Mouse (Mus musculus): Measurements from ENCODE around the gene Hyls1.
"Not testable (repeated sequence)": the region's sequence is repeated elsewhere in the genome, so short reads cannot be mapped to it uniquely, and the experiment has no call there.

The Hyls1 gene

GRCm38 (mm10) chr9:35569571-35570534 lies at the start of gene Hyls1, which contains the start of gene Pate2:
TSS of gene Hyls1 (minus strand) at chr9:35570398.
TSS of gene Pate2 (plus strand) at chr9:35570284.
- DNase-seq (ENCODE audit: inconsistent age in 2 of 2, low spot score in 1 of 2): peak; percentile 95 to 98

DNA sequence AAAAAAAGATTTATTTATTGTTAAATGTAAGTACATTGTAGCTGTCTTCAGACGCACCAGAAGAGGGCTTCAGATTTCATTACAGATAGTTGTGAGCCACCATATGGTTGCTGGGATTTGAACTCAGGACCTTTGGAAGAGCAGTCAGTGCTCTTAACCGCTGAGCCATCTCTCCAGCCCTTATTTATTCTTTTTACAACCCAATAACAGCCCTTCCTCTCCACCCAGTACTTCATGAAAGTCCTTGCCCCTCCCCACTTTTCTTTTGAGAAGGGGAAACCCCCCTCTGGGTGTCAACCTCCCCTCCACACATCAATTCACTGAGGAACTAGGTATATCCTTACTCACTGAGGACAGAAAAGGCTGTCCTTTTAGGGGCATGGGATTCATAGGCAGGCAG lies 46.6 kb upstream of the Hyls1 start:
- not testable (repeated sequence) for DNase-seq (ENCODE audit: inconsistent age in 2 of 2, low spot score in 1 of 2)

DNA sequence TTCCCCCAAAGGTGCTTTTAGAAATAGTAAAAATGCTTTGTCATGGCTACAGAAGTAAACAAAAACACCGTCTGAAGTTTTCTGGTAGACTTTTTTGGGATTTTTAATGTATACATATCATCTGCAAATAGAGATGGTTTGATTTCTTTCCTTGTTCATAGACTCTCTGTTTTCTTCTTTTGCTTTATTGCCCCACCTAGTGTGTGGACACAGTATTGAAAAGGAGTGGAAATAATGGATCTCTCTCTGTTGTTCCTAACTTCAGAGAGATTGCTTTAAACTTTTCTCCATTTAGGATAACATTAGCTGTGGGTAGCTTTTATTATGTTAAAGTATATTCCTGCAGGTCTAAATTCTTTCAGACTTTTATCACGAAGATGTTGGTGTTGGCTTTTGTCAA lies 43.8 kb upstream of the Hyls1 start:
- no peak for DNase-seq (ENCODE audit: inconsistent age in 2 of 2, low spot score in 1 of 2)

GRCm38 (mm10) chr9:35611841-35612240 lies 41.6 kb upstream of the Hyls1 start, which contains the start of gene Pate4:
TSS of gene Pate4 (minus strand) at chr9:35611941.
- DNase-seq (ENCODE audit: inconsistent age in 2 of 2, low spot score in 1 of 2): no peak

DNA sequence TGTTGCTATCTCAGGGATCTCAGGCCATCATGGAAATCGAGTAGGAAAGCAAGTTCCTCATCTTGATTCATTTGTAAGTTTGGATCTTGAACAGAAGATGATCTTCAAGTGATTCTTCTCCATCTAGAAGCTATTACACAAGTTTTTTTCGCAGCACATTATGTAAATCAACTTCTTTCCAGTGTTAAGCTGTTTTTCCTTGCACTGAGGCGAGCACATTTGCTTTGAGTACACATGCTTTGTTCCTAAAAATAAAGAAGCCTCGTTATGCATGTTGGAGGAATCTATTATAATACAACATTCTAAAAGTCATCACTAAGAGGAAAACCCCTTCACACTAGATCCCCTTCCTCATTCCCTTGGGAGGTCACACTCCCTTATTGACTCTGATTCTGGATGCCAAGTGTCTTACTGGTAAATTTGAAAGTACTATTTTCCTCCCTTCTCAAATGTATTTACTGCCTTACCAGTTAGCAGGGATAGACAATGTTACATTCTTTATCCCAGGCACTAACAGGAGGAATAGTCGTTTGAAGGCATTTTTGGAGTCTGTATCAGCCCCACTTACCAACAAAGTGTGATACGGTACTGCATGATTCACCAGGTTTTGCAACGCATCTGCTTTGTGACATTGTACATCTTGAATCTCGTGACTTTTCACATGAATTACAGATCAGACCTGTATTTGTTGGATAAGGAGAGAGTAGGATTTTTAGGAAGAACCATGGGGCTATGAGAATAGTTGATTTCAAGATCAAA lies 37.6 kb upstream of the Hyls1 start:
- no peak for DNase-seq (ENCODE audit: inconsistent age in 2 of 2, low spot score in 1 of 2)

DNA sequence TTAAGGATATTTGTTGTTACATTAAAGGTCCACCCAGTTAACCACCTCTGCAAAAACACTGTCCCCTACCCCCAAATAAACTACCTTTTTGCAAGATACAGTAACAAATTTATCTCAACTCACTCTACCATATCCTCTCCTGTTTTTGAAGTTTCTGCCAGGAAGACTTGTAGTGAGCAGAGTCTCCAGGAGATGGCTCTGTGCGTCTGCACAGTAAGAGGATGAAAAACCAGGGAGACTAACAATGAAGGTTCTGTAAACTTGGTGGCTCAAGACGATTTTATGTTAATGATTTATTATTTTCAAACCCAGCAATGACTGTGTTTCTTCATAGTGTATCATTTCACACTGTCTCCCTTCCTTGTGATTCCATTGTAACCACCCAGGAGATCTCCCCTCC lies 22.7 kb upstream of the Hyls1 start:
- DNase-seq (ENCODE audit: inconsistent age in 2 of 2, low spot score in 1 of 2): peak in 1 of 2 experiments; percentile 38

- DNase-seq (ENCODE audit: inconsistent age in 2 of 2, low spot score in 1 of 2): no peak
Measured at GRCm38 (mm10) chr9:35587674-35588073, 17.5 kb upstream of the Hyls1 start.

DNA sequence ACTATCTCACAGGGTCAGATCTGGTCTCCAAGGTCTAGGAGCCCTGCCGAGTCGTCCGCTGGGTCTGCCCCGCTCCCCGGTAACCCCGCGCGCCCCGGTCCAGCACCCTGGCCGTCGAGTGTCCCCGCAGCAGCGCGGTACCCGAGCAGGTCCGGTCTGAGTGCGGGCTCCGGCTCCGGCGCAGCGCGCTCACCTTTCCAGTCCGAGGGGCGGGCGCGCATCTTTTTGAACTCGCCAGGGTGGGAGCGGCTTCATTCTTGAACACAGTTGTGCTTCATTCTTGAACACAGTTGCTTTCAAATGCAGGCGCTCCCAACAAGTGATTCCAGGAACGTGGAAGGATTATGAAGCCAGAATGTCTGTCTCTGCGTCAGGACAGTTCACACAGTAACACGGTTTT lies 4.2 kb upstream of the Hyls1 start:
- DNase-seq (ENCODE audit: inconsistent age in 2 of 2, low spot score in 1 of 2): no peak

DNA sequence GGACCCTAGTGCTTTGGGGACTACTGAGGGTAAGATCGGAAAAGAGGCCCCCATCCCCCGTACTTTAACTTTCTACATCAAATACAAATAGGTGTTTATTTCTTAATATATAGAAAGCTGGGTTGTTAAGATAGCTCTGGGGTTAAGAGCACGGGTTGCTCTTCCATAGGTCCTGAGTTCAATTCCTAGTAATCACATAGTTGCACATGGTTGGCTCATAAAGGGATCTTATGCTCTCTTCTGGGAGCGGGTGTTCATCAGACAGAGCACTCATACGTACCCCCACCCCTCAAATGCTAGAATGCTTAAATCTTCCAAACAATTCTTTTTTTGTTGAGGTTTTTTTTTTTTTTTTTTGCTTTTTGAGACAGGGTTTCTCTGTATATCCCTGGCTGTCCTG lies 465 bp upstream of the Hyls1 start:
- DNase-seq (ENCODE audit: inconsistent age in 2 of 2, low spot score in 1 of 2): no peak

DNA sequence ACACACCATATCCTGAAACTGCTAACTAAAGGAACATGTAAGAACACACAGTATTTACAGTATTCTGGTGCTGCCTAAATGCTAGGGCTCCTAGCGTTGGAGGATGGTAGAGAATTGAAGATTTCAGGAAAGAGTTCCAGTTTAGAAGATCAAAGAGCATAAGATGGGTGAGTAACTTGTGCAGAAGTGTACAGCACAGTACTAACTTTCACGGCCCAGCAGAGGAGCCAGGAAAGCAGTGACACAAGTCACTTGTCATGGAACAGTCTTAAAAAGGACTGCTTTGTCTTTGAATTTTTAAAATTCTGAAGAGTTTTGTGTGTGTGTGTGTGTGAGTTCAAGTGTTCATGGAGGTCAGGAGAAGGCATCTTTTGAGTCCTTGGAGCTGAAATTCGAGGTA lies 2.2 kb downstream of the Hyls1 start:
- no peak for DNase-seq (ENCODE audit: inconsistent age in 2 of 2, low spot score in 1 of 2)

- DNase-seq (ENCODE audit: inconsistent age in 2 of 2, low spot score in 1 of 2): no peak
Measured at GRCm38 (mm10) chr9:35564536-35565240, 5.5 kb downstream of the Hyls1 start.

GRCm38 (mm10) chr9:35561583-35561982 lies 8.6 kb downstream of the Hyls1 start:
- DNase-seq (ENCODE audit: inconsistent age in 2 of 2, low spot score in 1 of 2): no peak

DNA sequence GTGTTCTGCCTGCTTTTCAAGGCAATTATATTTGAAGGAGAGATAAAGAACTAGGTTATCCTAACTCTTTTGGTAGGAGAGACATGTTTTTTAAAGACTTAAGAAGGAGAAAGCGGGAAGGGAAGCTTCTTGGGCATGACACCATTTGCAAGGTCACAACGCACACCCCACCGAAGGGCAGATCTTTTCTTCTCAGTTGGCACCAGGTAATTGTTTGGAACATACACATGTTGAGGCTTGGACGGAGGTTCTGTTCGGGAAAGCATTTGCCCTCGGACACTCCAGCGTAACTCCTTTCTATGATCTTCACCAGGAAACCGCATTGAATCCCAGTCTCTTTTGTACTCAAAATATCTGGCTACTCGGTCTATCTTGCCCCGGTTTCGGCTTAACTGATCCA lies 9.1 kb downstream of the Hyls1 start:
- DNase-seq (ENCODE audit: inconsistent age in 2 of 2, low spot score in 1 of 2): no peak

DNA sequence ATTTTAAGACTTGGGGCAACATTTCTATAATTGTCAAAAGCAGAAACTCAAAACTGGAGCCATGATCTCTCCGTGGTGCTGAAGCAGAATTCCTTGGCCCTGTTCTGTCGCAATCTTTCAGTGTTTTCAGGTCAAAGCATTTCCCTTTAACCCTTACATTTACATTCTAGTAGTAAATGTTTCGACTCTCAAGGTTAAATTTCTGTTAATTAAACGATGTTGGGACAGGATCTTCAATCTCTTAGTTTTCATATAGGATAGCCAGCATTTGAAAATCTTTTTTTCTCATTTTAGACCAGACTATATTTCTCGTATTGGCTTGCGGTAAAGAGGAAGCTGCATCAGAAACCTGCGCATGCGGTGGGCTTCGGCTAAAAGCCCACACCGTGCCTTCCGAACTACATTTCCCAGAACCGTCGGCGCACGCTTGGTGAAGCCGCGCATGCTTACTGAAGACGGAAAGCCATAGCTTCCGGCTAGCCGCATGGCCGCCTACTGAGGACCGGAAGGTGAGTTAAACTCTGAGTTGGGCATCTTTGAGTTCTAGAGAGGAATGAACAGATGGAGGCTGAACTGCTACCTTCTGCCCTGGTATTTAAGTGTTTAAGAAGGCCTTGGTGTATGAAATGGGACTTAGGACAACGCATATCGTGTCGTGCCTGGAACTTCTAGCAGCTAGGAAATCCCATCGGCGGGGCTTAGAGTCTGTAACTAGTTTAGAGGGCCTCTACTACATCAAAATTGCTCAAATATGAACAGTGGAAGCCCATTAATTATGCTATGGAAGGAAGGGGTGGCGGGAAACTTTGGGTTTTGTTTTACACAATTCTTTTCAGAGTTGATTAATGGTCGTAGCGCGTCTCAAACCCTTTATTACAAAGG lies 10.9 kb downstream of the Hyls1 start:
- DNase-seq (ENCODE audit: inconsistent age in 2 of 2, low spot score in 1 of 2): peak; percentile 80 to 93

DNA sequence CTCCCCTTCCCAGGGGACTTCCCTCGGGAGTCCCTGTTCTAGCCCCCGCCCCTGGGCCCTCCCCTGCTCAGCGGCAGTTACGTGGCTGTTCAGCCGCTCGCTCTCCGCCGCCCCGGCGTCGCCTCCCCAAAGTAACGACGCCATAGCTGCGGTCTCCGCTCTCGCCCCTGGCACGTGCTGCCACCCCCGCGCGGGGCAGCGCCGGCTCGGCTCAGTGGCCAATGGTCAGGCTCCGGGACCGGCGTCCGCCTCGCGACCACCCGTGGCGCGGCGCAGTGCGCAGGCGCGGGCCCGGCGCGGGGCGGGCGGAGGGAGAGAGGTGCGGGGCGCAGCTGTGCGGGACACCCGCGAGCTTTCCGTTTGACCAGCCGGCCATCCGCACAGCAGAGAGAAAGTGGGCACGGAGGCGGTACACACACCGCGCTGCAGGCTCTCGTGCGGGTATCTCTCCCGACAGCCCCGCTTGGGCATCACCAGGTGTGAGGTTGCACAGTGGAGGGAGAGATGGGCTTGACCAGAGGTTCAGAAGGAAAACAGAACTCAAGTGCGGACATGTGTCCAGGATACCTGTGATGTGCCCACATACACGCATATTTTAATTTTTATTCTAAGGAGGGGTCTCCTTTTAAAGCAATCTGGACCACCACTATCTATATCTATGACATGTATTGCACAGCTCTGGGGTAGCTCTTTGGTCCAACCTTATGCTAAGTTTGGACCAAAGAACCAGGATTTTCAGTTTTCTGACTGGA lies 11.8 kb downstream of the Hyls1 start, which contains the start of the genes Ddx25 and Pus3:
Gene Ddx25 (minus strand): TSS at position 272 of the 752 bp plus-strand sequence.
Gene Pus3 (plus strand): TSS at position 339 of the 752 bp plus-strand sequence.
- DNase-seq (ENCODE audit: inconsistent age in 2 of 2, low spot score in 1 of 2): peak; percentile 51 to 66

DNA sequence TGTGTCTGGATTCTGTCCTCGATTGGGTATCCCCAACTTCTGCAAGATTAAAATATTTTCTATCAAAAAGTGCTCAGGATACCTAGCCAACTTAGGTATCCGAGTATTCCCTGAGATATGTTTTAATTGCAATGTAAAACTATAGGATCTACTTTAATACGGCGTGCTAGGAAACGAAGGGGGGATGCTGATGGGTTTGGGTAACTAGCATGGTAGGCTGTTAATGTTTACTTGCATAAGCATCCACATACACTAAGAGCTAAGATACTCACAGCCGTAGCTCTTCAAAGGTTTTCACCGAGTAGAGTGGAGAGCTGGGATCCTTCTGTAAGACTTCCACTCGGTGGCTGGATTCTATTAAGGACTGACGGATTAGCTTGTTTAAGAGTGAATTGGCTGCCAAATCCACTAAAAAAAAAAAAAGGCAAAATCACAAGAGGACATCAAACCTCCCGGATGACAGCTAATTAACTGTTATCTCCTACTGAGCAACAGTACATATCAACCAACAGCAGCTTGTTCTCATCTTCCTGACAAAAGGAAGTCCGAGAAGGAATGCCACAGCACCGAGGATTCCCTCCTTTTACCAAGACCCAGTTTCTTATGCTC lies 13.6 kb downstream of the Hyls1 start:
- no peak for DNase-seq (ENCODE audit: inconsistent age in 2 of 2, low spot score in 1 of 2)

DNA sequence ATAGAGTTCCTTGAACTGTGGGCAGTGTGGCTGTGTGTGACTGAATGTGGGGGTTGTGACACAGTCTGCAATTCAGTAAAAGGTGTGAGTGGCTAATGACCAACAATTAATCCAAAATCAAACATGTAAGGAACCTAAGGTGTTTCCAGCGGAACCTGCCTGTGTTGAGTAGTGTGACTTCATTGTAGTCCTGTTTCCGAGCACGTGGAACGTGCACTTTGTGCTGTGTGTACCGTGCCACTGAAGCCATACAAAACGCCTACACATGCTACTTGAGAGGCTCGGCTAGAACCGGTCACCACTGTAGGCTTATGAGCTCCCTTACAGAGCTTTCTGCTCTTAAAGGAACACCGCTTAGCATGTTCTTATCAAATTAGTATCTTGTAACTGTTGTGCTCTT lies 21.7 kb downstream of the Hyls1 start:
- no peak for DNase-seq (ENCODE audit: inconsistent age in 2 of 2, low spot score in 1 of 2)

- DNase-seq (ENCODE audit: inconsistent age in 2 of 2, low spot score in 1 of 2): no peak
Measured at GRCm38 (mm10) chr9:35546745-35547144, 23.5 kb downstream of the Hyls1 start.

- no peak for DNase-seq (ENCODE audit: inconsistent age in 2 of 2, low spot score in 1 of 2)
Measured at GRCm38 (mm10) chr9:35545704-35546103, 24.5 kb downstream of the Hyls1 start.
